Mouse (Mus musculus) E14TG2a.4 (cell line): Measurements from ENCODE around the gene B230217C12Rik.

Experiments used
- CTCF ChIP-seq: conservative IDR thresholded peaks from 2 replicates; pipeline ENCODE4 v1.5.1; 2014; ENCODE audit warnings: low read length
- NANOG ChIP-seq: IDR thresholded peaks from 2 replicates; pipeline ENCODE4 v1.6.1; 2014; ENCODE audit warnings: borderline replicate concordance, low read length, mixed read lengths
- POU5F1 ChIP-seq: IDR thresholded peaks from 2 replicates; pipeline ENCODE4 v1.6.1; 2014; ENCODE audit warnings: low read length, borderline replicate concordance

GRCm38 (mm10) chr11:97824168-97824567 lies 16.4 kb upstream of the B230217C12Rik start:
- TF ChIP-seq CTCF (no peak), POU5F1 (no peak), NANOG (no peak)
